ENCODE assay signal across 15 mouse cellular contexts in genomic region chr2:57905184-57905583, GRCm38 (mm10).
A peak's percentile ranks its signal among the peaks of the same experiment; 100 is the strongest.
DNase-seq lines count a peak whose midpoint lies in the region; ATAC-seq and TF ChIP-seq lines count a peak whose summit lies in the region.
"Had no signal": no experiment of that assay in that cellular context is flagged by ENCODE, and none has a peak within 500 bp of the region (broad histone marks: within the 10 kb centered on the region; RNA-seq: fewer than 3 reads in every experiment).

No protein-coding gene starts in this region.

- H3K4me3 ChIP-seq in layer of hippocampus, adult 2 months = no peak overlapping the region
- no peak overlapping the region for H3K4me3 ChIP-seq in heart, embryonic 11.5 days (ENCODE audit: low read depth, low read length)
- no peak overlapping the region for H3K4me3 ChIP-seq in hindbrain, postnatal 0 days (ENCODE audit: low read length)
- H3K4me3 ChIP-seq: embryonic facial prominence, embryonic 15.5 days; gastrocnemius, adult 2 months; limb, embryonic 10.5 days; liver, embryonic 15.5 days had no signal

- WGBS in heart, embryonic 11.5 days (ENCODE audit: insufficient replicate concordance) = 78% methylated on average over 2 of the region's 2 CpGs
- 90% methylated on average over 2 of the region's 2 CpGs for WGBS in hindbrain, postnatal 0 days

- no peaks in the 10 kb centered on the region for H3K4me1 ChIP-seq in heart, embryonic 11.5 days (ENCODE audit: control insufficient read depth, insufficient read depth, low read length)
- no peaks in the 10 kb centered on the region for H3K4me1 ChIP-seq in hindbrain, postnatal 0 days (ENCODE audit: insufficient read depth, low read length)
- H3K4me1 ChIP-seq: limb, embryonic 10.5 days; liver, embryonic 15.5 days had no signal

- H3K36me3 ChIP-seq in heart, embryonic 11.5 days (ENCODE audit: control insufficient read depth, insufficient read depth, low read length) = no peaks in the 10 kb centered on the region
- no peaks in the 10 kb centered on the region for H3K36me3 ChIP-seq in hindbrain, postnatal 0 days (ENCODE audit: insufficient read depth, low read length)
- H3K36me3 ChIP-seq: embryonic facial prominence, embryonic 15.5 days; limb, embryonic 10.5 days; liver, embryonic 15.5 days had no signal

- no peak overlapping the region for H3K9ac ChIP-seq in heart, embryonic 11.5 days (ENCODE audit: low read depth, low read length)
- no peak overlapping the region for H3K9ac ChIP-seq in hindbrain, postnatal 0 days (replicated peaks; ENCODE audit: low read length)
- H3K9ac ChIP-seq: embryonic facial prominence, embryonic 15.5 days; liver, embryonic 15.5 days had no signal

- no peak overlapping the region for H3K4me2 ChIP-seq in heart, embryonic 11.5 days
- no peak overlapping the region for H3K4me2 ChIP-seq in hindbrain, postnatal 0 days (ENCODE audit: low read depth, low read length)
- H3K4me2 ChIP-seq: embryonic facial prominence, embryonic 15.5 days; liver, embryonic 15.5 days had no signal

- intact Hi-C loops in heart, postnatal 10 days (cut with DNase I) = no loop called here

- H3K27ac ChIP-seq in layer of hippocampus, adult 2 months = no peak overlapping the region
- H3K27ac ChIP-seq in heart, embryonic 11.5 days (ENCODE audit: low read depth, low read length) = no peak overlapping the region
- no peak overlapping the region for H3K27ac ChIP-seq in hindbrain, postnatal 0 days
- H3K27ac ChIP-seq: embryonic facial prominence, embryonic 15.5 days; gastrocnemius, adult 2 months; kidney, postnatal 0 days; limb, embryonic 10.5 days; liver, embryonic 15.5 days had no signal

- H3K27me3 ChIP-seq in heart, embryonic 11.5 days (ENCODE audit: control insufficient read depth, insufficient read depth, low read length) = no peaks in the 10 kb centered on the region
- no peaks in the 10 kb centered on the region for H3K27me3 ChIP-seq in hindbrain, postnatal 0 days (ENCODE audit: insufficient read depth, low read length)
- H3K27me3 ChIP-seq: embryonic facial prominence, embryonic 15.5 days; liver, embryonic 15.5 days had no signal

- DNase-seq in layer of hippocampus, adult 2 months (ENCODE audit: low spot score in 2 of 2) = peak; percentile 19 to 47
- DNase-seq in layer of hippocampus, adult 9-10 months (ENCODE audit: low spot score) = no peak
- peak; percentile 53 for DNase-seq in cerebellum, adult 8-10 months
- DNase-seq in layer of hippocampus, adult 8-10 months (ENCODE audit: low spot score in 2 of 2) = peak; percentile 18 to 48
- no peak for DNase-seq in heart, postnatal 10 days
- no peak for DNase-seq in hindbrain, postnatal 0 days (ENCODE audit: low spot score)
- DNase-seq: adrenal gland, adult 8-10 months; gastrocnemius, adult 2 months; heart, postnatal 36 days had no signal

- H3K9me3 ChIP-seq in heart, embryonic 11.5 days (replicated peaks; ENCODE audit: control insufficient read depth, low read length) = no peaks in the 10 kb centered on the region
- H3K9me3 ChIP-seq in hindbrain, postnatal 0 days (ENCODE audit: low read length) = no peaks in the 10 kb centered on the region
- H3K9me3 ChIP-seq: embryonic facial prominence, embryonic 15.5 days; limb, embryonic 10.5 days; liver, embryonic 15.5 days had no signal

- TF ChIP-seq CTCF in layer of hippocampus, adult 2 months (conservative IDR thresholded peaks at IDR 0.05) = no peak
- no peak for TF ChIP-seq CTCF in hindbrain, postnatal 0 days (IDR thresholded peaks at IDR 0.05; ENCODE audit: low read depth)

- no peak for ATAC-seq in heart, embryonic 11.5 days (replicated peaks; ENCODE audit: insufficient number of reproducible peaks, low FRiP score, low TSS enrichment)
- no peak for ATAC-seq in hindbrain, postnatal 0 days
- ATAC-seq: inflammation-experienced regulatory T-cells, adult 6 months had no signal

Comparison
In these comparisons a context has a peak if more than half of its experiments do, and no peak if none do; other contexts are left out.
1. DNase-seq: peak in layer of hippocampus, adult 2 months (2 of 2), cerebellum, adult 8-10 months (single experiment) and layer of hippocampus, adult 8-10 months (2 of 2); none in layer of hippocampus, adult 9-10 months (single experiment), heart, postnatal 10 days (0 of 2) and hindbrain, postnatal 0 days (single experiment).